Mouse (Mus musculus) spleen, adult 12 weeks (tissue): Measurements from ENCODE around the gene Prickle2.

Source experiments
- DNase-seq: peaks from one replicate; pipeline ENCODE4 v3.0.0; 2022; ENCODE audit warnings: low spot score

The Prickle2 gene

DNA sequence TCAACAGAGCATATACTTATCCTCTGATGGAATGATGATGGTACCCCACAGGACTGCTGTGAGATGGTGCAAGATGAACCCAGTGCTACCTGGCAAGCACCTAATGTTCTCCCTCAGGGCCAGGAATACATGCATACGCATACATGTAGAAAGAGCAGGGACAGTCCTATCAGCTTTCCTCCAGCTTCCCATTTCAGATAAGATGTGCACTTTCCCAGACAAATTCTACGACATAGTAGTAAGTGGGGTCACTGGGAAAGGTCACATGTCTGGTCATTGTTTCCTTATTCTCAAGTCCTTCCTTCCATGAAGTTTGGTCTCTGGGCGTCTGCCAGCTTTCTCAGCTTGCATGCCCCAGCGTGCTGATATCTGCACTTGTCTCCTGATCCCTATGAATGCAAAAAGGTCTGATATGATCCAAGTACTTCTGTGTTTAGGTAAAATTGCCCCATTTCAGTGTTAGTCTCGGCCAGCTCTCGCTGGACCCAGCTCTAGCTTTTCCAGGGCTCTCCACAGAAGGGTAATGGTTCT, 187.5 kb downstream of the Prickle2 start:
- no peak for DNase-seq

DNA sequence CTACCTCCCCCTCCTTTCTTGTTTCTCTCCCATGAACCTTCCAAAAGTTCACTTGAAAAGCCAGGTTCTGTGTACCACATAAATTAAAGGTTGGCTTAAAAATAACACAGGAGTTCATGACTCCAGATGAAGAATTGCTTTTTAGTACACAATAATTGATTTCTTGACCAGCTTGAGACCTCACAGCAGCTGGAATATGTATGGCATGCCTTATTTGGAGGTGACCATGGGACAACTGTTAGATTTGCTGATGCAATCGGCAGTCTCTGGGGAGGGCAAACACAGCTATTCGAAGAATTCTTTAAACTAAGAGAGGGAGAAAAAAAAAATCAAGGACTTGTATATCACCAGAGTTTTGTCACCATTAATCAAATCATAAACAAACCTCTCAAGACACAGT, 189.0 kb downstream of the Prickle2 start:
- DNase-seq = no peak

DNA sequence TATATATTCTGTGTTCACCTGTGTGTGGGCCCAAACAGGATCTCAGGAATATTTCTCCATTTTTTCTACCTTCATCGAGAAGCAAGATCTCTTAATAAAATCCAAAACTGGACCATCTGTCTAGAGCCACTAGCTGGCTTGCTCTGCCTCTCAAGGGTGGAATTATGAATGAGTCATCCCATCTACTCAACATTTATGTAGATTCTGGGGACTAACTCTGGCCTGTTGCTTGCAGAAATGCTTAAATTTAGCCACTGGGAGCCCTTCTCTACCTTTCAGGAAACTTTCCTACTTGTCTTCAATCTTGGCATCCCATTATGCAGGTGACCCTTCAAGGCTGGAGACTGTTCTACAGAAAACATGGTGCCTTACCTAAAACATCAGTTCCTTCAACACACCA, 194.0 kb downstream of the Prickle2 start:
- DNase-seq = no peak

DNA sequence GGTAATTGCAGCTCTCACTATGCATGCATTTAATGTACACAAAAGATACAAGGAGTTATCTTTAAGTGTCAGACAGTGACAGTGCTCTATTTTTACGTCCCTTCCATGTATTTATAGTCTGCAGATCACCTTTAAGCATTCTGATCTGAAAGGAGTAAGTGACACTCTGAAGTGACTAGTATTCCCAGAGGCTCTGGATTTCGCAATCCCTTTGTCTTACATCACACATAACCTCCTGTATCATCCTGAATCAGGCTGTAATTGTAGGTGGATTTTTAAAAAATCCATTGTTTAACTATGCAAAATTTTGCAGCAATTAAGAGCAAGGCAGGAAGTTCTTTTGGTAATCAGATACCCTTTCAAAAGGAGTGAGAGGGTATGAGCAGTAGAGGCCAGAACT, 196.2 kb downstream of the Prickle2 start:
- no peak for DNase-seq

DNA sequence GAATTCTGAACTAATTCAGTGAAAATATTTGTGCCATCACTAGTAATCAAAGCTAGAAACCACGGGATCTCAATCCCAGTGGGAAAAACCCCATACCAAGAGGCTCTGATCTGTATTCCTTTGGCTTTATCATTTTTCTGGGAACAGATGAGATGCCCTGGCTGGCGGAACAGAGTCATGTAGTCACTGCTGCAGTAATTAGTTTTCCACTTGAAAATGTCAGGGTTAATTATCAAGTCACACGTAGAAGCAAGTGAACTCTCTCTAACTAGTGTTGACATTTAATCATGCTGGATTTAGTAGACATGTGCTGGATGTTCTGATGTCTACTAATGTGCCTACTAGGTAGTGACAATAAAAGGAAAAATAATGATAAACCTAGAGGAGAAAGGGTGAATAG, 199.7 kb downstream of the Prickle2 start:
- DNase-seq = no peak

DNA sequence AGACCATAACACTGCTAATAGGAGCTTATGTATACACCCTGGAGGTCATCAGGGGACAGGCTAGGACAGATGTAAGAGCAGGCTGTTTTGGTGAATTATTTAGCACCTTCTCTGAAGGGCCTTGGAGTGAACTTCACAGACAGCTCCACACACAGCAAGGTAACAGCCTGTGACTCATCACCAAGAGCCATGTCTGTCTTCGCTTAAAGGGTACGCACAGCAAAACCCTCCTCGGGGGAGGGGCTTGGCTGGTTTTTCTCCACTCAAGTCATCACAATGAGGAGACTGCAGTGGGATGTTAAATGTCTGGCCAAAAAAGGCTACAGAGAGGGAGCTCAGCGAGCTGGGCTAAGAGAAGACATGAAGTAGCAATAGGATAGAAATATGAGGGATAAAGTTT, 206.5 kb downstream of the Prickle2 start:
- no peak for DNase-seq

DNA sequence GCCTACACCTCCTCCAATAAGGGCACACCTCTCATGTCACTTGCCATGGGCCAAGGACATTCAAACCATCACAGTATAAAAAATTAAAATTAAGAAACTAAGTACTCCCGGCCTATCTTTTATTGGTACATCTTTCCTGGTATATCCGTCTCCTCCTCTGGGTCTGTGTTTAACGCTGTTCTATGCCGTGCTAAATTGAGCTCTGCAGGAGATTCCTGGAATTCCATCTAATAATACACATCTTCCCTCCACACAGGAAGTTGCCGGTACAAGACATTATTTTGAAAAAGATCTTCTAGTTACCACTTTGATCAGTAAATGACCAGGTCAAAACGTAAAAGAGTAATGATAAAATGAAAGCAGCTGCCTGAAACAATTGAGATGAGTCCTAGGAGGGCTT, 207.4 kb downstream of the Prickle2 start:
- no peak for DNase-seq

DNA sequence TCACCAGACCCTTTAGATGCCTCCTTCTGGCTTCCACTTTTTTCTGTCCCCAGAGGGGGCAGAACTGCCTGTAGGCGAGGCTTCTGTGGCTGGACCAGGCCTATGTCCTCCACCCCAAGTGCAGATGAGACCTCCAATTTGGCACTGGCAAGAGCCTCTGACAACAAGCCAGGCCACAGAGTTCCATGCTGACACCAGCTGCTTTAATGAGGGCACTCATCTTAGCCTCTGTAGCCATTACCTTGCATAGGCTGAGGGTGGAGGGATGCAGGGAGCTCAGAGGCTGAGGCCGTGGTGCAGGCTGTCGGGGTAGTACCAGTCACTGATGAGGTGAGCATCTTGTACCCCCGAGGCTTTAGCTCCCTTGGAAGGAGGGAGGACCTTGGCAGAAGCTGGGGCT, 208.7 kb downstream of the Prickle2 start:
- no peak for DNase-seq

DNA sequence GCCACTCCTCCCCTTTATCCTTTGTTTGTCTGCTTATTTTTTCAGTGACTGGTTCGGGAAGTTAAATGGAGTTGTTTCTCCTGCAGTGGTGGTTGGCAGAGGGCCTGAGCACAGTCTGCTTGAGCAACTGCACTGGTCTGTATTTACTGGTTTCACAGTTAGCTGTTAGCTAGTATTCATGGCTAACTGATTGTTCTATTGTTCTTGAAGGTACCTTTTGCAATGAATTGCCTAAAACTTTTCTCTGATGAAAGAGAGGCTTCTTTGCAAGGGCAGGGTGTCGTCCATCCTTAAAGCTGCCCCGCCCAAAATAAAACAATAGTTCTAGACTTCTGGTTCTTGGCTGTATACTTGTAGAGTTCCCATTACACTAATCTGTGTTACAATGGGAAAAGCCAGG, 210.5 kb downstream of the Prickle2 start:
- no peak for DNase-seq

DNA sequence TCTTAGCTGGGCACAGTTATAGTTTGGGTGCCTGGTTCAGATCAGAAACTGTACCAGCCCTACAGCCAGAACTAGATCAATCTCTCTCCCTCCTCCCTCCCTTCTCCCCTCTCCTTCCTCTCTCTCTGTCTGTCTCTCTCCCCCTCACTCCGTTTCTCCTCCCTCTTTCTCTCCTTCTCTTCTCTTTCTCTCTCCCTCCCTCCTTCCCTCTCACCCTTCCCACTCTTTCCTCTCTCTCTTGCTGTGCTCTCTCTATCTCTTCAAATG, 224.3 kb downstream of the Prickle2 start:
- DNase-seq = no peak

DNA sequence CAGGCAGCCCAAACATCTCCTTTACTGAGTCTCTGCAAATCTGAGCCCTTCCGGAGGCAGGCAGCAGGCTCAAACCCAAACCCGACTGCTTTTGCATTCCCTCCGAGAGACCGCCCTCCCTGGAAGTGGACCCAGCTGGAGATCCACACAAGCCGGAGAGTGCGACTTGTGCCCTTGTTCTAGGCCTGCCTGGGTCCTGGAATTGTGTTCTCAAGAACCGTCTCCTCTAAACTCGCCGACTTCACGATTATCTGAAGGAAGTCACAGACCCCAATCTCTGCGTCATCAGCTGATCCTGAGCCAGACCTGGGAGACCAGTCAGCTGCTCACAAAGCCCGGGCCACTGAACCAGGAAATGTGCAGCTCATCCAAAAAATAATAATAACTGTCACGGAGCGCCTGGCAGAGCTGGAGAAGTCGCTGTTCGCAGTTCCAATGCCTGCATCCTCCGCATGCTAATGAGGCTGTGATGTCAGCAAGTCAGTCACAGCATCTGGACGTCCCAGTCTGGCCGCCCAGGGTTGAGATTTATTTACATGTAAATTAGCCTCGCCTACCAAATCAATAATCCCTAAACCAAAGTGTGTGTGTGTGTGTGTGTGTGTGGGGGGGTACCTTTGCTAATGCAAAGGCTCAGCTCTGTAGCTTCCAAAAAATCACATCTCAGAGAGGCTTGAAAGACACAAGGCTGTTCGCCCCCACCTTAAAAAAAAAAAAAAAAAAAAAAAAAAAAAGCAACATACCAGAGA, 224.8 kb downstream of the Prickle2 start:
- DNase-seq = no peak

DNA sequence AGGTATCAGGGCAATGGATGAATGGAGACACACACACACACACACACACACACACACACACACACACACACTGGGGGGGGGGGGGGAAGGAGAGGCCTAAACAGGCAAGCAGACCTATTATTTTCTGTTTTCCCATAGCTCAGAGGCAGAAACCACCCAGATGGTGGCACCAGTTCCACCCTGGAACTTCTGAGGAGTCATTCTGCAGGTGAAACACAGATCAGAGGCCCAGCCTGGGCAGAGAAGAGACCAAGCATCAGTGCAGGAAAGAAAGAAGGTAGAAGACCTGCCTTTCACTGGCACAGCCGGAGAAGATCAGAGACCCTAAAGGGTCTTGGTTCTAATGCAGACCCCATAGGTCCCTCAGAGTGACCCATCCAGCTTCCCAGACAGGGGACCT, 227.3 kb downstream of the Prickle2 start:
- no peak for DNase-seq

DNA sequence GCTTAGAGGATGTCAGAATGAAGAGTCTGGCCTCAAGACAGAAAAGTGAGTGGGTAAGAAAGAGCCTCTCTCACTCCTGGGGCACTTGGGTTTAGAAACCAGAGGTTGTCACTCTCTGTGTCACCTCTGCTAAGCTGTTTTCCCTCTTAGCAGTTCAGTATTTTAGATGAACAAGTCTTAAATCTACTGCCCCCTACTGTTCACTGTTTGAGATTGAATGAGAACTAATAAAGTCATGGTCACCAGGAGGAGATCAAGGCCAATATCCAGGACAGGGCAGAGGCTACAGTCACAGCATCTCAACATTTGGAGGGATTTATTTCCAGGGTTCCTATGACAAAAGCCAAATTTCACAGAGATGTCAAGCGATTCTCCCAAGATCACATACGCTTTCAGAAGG, 228.3 kb downstream of the Prickle2 start:
- no peak for DNase-seq

DNA sequence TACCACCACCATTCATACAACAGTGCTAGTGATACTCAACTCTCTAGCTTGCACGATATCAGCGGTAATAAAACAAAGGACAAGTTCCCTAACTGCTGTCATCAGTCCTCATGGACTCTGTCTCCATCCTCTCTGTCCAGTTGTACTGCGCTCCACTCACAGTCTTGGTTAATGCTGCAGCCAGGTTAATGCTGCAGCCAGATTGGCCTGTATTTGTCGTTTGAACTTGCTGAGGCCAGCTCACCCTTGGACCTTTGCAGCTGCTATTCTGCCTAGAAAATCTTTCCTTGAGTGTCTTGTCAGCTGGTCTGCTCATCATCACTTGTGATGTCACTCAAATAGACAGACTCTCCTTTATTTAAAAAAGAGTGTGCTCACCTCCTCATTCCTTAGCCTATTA, 236.5 kb downstream of the Prickle2 start:
- no peak for DNase-seq

DNA sequence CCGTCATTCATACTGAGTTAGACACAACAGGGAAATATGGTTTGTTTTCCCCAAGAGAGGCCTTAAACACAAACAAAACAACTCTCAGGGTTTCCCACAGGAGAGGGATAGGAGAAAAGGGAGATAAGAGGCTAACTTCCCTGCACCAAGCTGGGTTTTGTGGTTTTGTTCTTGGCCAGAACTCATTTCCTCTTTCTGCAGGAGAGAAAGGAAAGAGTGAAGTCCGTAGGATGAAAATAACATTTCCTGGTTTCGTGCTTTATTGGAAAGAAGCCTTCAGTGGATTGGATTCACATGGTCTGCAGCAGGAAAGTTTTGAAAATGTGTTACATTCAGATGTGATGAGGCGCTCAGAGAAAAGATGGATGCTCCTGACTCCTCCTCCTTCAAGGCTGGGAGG, 237.1 kb downstream of the Prickle2 start:
- DNase-seq = no peak

DNA sequence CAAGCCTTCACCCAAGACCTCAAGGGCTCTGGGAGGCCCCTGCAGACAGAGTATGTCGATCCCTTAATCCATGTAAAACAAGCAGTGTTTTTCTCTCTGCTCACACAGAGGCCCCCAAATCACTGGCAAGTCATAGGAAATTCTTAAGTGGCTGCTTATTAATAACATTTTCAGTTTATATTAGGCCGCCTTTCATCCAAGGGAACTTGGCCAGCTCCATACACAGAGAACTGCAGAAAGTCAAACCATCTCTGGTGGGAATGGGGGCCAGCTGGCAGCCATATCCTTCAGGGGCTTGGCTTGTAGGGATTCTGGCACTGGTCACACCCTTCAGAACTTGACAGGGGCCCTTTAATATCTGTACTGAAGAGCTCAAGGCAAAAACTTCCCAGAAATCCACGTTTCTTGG, 237.6 kb downstream of the Prickle2 start:
- DNase-seq = no peak

DNA sequence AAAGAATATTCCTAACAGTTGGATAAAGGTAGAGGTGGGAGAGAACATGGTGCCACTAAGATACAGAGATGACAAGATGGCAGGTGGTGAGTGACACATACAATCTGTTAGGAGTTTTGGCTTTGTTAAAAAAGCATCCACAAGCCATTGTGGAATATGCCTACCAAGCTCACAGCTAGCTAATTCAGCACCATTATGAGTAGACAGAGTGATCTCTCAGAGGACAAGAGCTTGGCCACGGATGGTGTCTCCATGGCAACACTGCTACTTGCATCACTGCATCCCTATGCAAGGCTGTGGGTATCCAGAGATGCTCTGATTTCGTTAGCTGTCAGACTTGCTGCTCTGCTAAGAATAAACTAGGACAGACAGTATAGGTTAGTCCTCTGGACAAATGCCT, 238.6 kb downstream of the Prickle2 start:
- DNase-seq = no peak

DNA sequence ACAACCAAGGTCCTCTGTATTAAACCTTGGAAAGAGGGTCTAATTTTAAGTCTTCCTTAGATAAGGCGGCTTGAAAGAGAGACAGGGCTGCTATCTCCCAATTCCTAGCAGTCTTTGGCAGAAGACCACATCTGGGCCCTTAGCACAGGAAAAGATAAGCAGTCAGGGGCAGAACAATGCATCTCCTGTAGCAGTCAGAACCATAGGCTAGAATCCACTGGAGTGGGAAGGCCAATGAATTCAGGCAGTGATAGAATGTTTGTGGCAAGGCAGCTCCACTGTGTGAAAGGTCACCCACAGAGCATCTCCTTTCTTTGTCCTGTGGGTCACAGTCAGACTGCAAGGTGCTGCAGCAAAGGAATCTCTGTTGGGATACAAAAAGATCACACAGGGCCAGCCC, 240.3 kb downstream of the Prickle2 start:
- DNase-seq = no peak

DNA sequence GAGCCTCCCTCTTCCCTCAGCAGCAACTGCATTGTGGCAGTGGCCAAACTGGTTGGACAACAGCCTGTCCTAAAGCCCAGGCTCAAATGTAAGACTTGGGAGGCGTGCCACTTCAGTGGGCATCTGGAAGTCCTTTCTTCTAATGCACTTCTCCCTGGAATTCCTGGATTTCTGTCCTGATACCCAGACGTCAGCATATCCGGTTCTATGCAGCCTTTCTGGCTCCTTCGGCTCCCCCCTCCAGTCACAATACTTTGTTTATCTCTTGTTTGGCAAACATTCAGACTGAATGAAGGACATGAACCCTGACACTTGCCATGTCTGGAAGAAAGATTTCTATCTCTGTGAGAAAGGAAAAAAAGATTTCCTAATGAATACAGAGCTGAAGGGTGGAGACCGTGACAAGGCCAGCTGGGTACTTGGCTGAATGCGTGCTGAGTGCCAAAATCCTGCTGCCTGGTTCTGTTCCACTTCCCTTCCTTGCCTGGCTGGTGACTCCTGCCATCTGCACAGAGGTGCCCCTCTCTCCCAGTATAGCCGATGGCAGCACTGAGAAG, 241.1 kb downstream of the Prickle2 start:
- DNase-seq = no peak

DNA sequence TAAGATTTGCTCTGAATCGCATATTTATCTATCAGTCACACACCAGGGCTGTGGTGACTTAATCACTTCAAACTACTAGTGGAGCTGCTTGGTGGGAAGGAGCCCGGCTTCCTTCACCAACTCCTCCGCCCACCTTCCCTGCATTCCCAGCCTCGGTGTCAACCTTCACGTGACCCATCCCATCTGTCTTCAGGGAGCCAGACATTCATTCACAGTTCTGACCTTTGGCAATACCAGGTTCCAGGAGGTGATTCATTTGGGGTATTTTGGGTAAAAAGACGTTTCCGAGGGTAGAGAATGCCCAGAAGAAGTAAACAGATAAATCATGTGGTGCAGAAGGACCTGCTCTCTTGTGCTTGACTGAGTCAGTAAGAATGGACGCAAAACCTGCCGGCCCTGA, 242.2 kb downstream of the Prickle2 start:
- DNase-seq = no peak

DNA sequence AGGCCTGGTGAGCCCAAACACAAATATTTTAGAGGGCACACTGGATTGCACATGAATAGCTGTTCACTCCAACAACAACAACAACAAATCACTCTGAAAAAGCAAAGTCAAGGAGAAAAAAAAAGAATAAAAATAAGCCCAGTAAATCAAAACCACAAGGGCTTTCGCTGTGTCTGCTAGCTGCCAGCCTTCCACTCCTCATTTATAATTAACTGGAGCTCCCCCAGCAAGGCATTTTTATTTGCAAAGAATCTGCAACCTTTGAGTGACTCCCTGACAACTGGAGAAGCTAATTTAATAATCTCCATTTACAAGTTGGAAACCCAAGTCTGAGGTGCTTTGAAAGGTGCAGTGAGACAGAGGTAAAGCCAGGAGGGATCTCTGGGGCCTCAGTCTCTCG, 245.2 kb downstream of the Prickle2 start:
- DNase-seq = no peak

DNA sequence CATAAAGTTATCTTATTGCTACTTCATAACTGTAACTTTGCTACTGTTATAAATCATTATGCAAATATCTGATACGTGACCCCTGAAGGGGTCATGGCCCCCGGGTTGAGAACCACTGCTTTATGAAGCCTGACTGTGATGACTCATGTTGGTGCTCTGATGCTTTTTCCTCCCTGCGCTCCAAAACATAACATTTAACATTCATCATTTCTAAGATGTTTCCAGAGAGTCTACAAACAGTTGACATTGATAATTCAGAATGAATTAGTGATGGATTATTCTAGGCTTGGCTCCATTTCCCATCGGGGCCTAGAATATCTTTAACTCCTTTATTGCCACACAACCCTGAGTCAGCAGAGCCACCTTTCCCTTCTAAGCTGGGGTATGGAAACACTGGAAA, 247.9 kb downstream of the Prickle2 start:
- DNase-seq = no peak

DNA sequence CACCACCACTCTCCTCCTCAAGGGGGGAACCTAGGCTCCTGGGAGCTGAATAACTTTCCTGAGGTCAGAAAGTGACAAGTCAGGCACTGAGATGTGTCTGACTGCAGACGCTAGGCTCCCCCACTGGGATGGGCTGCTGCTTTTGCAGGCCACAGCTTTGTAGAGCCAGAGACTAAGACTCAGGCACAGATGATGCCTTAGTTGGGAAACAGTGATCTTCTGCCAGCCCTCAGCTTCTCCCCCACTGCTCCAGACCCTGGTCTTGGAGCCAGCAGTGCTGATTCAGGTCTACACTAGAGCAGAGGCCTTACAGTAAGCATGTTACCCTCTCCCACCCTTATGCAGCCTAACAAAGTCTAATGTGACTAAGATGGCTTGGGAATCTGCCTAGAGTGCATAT, 254.5 kb downstream of the Prickle2 start:
- no peak for DNase-seq

DNA sequence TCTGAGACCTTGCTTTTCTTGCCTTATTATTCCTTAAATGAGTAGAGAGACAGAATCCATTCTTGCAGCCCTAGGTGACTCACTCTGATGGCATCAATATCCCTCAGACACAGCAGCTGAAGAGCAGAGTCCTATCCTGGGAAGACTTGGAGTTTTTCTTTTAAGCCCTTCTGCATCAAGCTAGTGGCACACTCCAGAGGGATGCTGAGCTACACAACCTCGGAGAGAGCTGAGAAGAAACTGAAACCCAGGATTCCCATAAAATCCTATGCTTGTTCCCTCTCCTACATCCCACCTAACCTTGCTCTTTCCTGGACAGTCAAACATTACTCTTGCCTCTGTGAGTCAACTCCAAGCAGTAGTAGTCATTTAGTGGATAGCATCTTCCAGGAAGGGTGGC, 256.0 kb downstream of the Prickle2 start:
- DNase-seq = no peak
